Mouse (Mus musculus): ENCODE results near the gene Cars.

DNA sequence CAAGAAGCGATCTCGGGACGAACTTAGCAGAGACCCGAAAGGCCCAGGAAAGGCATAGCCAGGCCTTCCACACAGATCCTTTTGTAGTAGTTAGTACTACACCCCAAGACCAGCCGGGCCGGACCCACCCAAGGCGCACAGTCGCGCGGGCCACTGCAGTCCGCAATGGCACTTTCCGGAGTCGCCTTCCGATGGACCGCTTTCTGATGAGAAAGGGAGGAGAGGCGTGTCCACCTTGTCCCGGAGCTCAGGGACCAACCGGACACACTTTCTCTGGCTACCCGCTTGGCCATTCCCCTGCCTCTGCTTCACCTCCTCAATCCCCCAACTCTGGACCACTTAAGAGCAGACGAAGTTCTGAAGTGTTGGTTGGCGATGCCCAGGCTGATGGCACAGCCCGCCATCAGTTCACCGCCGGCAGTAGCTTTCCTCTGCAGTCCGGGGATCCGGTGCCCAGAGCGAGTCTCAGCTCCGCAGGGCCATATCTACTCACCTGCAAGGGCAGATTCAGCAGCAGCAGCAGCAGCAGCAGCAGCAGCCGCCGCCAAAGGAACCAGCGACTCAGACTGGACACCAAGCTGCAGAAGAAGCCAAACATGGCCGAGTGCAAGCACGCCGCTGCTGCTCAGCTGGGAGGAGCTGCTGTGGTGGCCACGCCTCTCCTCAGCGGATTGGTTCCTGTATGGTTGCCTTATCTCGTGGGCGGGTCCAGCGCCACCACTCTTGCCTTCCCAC lies 49.3 kb upstream of the Cars start, which contains the start of gene Tnfrsf22:
- TF ChIP-seq CTCF (IDR thresholded peaks at IDR 0.05; ENCODE audit: extremely low read depth, insufficient read length, insufficient replicate concordance, low read depth, low read length) (no peak), POLR2A (IDR thresholded peaks at IDR 0.05; ENCODE audit: low read depth, low read length) (no peak)

Data from small intestine, adult 2 months (tissue).